Mouse (Mus musculus) c-Kit-positive CD71-positive TER-119-positive erythroid progenitor cells, embryonic 14.5 days (primary cell): ENCODE measurements around the gene Slc26a1.

ENCODE experiments used
- DNase-seq: peaks from one replicate; pipeline ENCODE4 v3.0.0-alpha.2; 2013; ENCODE audit warnings: low spot score

The Slc26a1 gene

DNA sequence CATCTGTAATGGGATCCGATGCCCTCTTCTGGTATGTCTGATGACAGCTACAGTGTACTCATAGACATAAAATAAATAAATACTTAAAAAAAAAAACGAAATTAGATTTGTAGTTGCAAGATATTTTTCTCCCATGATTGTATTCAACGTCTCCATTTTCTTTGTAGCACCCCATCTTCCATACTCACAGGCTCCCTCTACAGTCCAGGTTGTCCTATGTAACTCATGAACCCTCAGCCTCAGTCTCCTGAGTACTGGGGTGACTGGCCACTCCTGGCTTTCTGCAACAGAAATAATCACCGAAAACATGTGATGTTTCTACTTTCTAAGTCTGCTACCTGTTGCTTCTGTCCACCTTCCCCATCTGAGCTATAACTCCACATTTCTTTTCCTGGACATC, 15.8 kb upstream of the Slc26a1 start:
- DNase-seq = no peak

- DNase-seq = no peak
These were observed 13.7 kb upstream of the Slc26a1 start for GRCm38 (mm10) chr5:108689091-108689490.

- no peak for DNase-seq
These were observed 5.5 kb upstream of the Slc26a1 start for GRCm38 (mm10) chr5:108680871-108681270.

DNA sequence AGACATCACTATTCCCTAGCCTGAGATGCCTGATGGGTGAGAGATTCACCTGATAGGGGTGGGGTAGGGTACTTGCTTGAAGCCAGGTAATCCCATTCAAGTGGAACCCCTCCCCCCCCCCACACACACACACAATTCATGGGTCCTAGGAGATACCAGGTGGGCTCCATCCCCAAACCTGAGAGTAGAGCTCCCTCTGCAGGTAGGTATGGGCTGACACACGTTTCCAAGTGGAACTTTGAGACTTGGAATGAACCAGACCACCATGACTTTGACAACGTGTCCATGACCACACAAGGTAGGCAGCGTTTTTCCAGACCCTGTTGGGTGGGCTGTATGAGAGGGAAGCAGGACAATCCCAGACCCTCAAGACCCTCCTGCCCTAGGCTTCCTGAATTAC, 4.5 kb upstream of the Slc26a1 start:
- no peak for DNase-seq

- DNase-seq = no peak
These were observed 3.0 kb upstream of the Slc26a1 start for GRCm38 (mm10) chr5:108678296-108678854.

DNA sequence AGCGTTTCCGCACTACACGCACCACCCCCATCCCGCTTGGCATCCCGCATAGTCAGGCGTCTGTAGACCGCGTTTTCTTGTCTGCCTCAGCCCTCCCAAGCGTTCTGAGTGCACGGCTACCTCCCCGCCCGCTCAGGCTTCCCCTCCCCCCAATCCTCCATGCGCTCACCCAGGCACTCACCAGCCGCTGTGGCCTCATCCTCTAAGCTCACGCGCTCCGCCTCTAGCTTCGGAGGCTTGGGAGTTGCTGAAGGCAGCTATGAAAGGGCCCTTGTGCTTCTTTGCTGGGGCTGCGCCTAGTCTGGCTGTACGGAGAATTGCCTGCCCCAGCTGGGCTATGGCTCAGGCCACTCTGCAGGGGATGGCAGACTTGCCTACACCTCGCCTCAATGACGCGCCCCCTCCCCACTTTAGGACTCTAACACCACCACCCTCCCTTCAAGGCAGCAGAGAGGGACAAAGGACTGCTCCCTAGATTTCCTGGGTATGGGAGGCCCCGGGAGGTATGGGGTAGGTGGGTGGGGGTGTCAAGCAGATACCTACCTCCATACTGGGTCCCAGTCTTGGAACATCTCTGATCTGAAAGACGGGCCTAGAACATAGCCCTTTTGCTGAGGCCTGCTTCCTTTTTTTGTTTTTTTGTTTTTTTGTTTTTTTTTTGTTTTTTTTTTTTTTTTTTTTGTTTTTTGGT, 2.4 kb upstream of the Slc26a1 start:
- DNase-seq = peak; percentile 59

GRCm38 (mm10) chr5:108676772-108677498, 1.6 kb upstream of the Slc26a1 start:
- DNase-seq = peak; percentile 72

- DNase-seq = no peak
These were observed 745 bp downstream of the Slc26a1 start for GRCm38 (mm10) chr5:108674624-108675023.

GRCm38 (mm10) chr5:108671757-108672156, 3.6 kb downstream of the Slc26a1 start:
- DNase-seq = no peak

- DNase-seq = peak; percentile 72
These were observed 4.6 kb downstream of the Slc26a1 start for GRCm38 (mm10) chr5:108670785-108671184.

- DNase-seq = no peak
These were observed 5.4 kb downstream of the Slc26a1 start for GRCm38 (mm10) chr5:108669986-108670385.

DNA sequence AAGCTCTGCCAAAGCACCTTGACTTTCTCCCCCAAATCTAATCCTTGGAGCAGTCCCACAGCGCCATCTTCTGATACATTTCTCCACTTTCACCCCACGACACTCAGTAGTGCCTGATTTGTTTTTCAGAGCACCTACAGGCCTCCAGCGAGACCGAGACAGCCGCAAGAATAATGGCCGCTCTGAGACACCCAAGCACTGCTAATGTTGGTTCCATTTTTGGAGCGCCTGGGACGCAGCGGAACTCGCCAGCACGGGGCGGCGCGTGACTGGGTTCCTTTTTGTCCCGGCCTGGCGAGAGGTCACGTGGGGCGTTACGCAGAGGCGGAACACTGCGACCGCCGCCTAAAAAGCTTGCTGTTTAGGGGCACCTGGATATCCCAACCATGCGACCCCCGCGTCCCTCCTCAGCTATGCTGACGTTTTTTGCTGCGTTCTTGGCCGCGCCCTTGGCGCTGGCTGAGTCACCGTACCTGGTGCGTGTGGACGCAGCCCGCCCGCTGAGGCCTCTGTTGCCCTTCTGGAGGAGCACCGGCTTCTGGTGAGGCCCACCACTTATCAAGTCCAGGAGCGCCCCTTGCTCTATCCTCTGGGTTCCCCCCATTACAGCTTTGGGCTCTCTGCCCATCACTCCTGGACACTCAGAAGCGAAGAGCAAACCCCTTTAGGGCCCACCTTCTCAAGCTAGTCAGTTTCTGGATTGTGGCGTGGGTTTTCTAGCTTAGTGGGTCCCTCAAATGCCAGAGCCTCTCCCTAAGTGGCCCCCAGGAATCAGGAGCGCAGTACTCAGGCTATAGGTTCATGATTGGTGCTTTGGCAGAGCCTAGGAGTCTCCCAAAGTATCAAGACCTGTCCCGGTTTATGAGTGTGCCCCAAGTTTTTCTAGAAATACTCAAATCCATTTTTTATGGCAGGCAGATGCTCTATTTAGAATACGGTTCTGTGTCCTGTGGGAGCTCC, 6.1 kb downstream of the Slc26a1 start, which contains the start of gene Dgkq:
Dgkq (minus strand) TSS at position 696 of the 960 bp plus-strand sequence.
- DNase-seq = peak; percentile 85

GRCm38 (mm10) chr5:108668387-108668932, 6.9 kb downstream of the Slc26a1 start:
- DNase-seq = no peak

DNA sequence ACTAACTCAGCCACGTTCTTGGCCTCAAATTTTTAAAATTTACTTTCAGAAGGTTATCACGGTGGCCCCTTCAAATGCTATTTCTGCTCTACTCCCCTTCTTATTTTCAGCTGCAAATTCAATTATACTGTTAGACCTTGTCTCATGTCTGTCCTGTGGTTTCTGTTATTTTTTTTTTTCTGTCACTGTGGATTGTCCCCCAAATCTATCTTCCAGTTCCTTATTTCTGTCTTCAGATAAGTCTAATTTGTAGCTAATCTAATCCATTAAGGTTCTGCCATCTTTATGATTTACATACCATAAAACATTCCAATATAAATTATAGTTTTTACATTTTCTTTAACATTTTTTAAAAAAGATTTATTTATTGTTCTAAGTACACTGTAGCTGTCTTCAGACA, 8.0 kb downstream of the Slc26a1 start:
- no peak for DNase-seq

- DNase-seq = no peak
These were observed 10.3 kb downstream of the Slc26a1 start for GRCm38 (mm10) chr5:108665066-108665465.

DNA sequence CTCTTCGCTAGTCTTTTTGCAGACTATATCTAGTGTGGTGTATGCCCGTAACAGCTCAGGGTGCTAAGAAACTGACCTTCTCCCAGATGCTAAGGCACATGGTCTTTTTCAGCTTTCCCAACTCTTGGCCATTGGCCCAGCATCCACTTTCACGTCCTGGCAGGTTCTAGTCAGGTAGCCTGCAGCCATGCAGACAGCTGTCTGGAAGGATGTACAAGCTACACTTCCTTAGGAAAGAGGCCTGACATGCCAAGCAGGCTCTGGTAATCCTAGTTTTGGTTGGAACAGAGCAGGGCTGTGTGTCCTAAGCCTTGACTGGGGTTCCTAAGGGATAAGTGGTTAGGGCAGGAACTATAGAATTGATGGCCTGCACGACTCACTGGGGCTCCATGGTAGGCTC, 12.6 kb downstream of the Slc26a1 start:
- no peak for DNase-seq

GRCm38 (mm10) chr5:108660632-108661268, 14.6 kb downstream of the Slc26a1 start:
- DNase-seq = peak; percentile 89

GRCm38 (mm10) chr5:108659698-108660631, 15.4 kb downstream of the Slc26a1 start, which contains the start of gene Idua:
Gene Idua, plus strand, starts transcription at chr5:108660331.
- no peak for DNase-seq

- no peak for DNase-seq
These were observed 16.8 kb downstream of the Slc26a1 start for GRCm38 (mm10) chr5:108658611-108659010.

DNA sequence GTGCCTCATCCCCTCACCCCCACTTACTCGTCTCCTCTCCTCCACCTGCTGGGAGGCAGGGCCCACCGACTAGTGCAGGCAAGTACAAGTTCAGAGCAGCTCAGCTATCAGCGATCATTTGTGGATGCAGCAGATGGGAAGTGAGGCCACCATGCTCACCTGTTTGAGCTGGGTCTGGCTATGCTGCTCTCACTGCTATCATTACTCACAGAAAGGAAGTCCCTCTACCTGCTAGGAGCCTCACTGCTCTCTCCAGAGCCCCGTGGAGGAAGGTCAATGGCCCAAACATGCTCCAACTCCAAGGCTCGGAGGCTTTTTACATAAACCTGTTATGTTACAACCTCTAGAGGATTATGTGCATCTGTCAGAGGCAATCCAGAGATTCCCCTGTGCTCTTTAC, 18.0 kb downstream of the Slc26a1 start:
- no peak for DNase-seq
